ENCODE assay signal across 16 mouse cellular contexts in genomic region chr7:139294076-139294475, GRCm38 (mm10).
"Had no signal": no experiment of that assay in that cellular context is flagged by ENCODE, and none has a peak within 500 bp of the region (broad histone marks: within the 10 kb centered on the region; RNA-seq: fewer than 3 reads in every experiment).

No protein-coding gene starts in this region.

- H3K9me3 ChIP-seq: intestine, embryonic 15.5 days; kidney, embryonic 15.5 days; limb, embryonic 15.5 days; liver, embryonic 12.5 days; liver, embryonic 15.5 days had no signal

- H3K36me3 ChIP-seq: intestine, embryonic 15.5 days; kidney, embryonic 15.5 days; limb, embryonic 15.5 days; liver, embryonic 12.5 days; liver, embryonic 15.5 days had no signal

- H3K9ac ChIP-seq: intestine, embryonic 15.5 days; kidney, embryonic 15.5 days; limb, embryonic 15.5 days; liver, embryonic 12.5 days; liver, embryonic 15.5 days had no signal

- H3K27me3 ChIP-seq: intestine, embryonic 15.5 days; kidney, embryonic 15.5 days; limb, embryonic 15.5 days; liver, embryonic 12.5 days; liver, embryonic 15.5 days had no signal

- ATAC-seq: intestine, embryonic 15.5 days; liver, embryonic 12.5 days had no signal

- DNase-seq: kidney, adult 11 months; kidney, adult 8-10 months; kidney, postnatal 10 days; kidney, postnatal 36 days; left cerebral cortex, postnatal 4 days; midbrain, embryonic 14.5 days; right cerebral cortex, postnatal 4 days; thymus, adult 2 months; thymus, postnatal 14 days; thymus, postnatal 4 days had no signal

- H3K4me2 ChIP-seq: intestine, embryonic 15.5 days; kidney, embryonic 15.5 days; limb, embryonic 15.5 days; liver, embryonic 12.5 days; liver, embryonic 15.5 days had no signal

- H3K27ac ChIP-seq: intestine, embryonic 15.5 days; liver, embryonic 12.5 days; liver, embryonic 15.5 days; stomach, postnatal 0 days had no signal

- H3K4me3 ChIP-seq: intestine, embryonic 15.5 days; kidney, embryonic 15.5 days; limb, embryonic 15.5 days; liver, embryonic 12.5 days; liver, embryonic 15.5 days had no signal
